Mouse (Mus musculus) skeletal muscle tissue, postnatal 0 days (tissue): ENCODE measurements around the gene Defb19. TPM values are rescaled to one million over a fixed set of nuclear protein-coding genes. Genes with fewer than 3 reads are reported as not detected.

Experiments used
- polyA plus RNA-seq: library from polyadenylated mRNA; unstranded; fragments of >200 nt; fragmentation: Nextera tagmentation; extraction: Ambion mirVana; gene quantifications from 2 replicates; pipeline ENCODE4 v1.2.1, GENCODE M21; 2015

Gene Defb19
- polyA plus RNA-seq: not detected in 2 replicates

GRCm38 (mm10) chr2:152580107-152580506, at the start of gene Defb19:
TSS of gene Defb19 (minus strand) at chr2:152580312.

GRCm38 (mm10) chr2:152626774-152627591, 46.9 kb upstream of the Defb19 start, which contains the start of gene Rem1:
TSS of gene Rem1 (plus strand) at chr2:152626951.

GRCm38 (mm10) chr2:152622953-152623352, 42.8 kb upstream of the Defb19 start, which contains the start of gene Defb25:
TSS of gene Defb25 (minus strand) at chr2:152623053.

GRCm38 (mm10) chr2:152604057-152604456, 23.9 kb upstream of the Defb19 start, which contains the start of gene Defb36:
TSS of gene Defb36 (plus strand) at chr2:152604327.

GRCm38 (mm10) chr2:152599299-152599698, 19.2 kb upstream of the Defb19 start, which contains the start of gene Defb45:
TSS of gene Defb45 (minus strand) at chr2:152599399.

GRCm38 (mm10) chr2:152572114-152572794, 7.9 kb downstream of the Defb19 start, which contains the start of gene Defb21:
TSS of gene Defb21 (plus strand) at chr2:152572744.

GRCm38 (mm10) chr2:152569038-152569437, 11.1 kb downstream of the Defb19 start, which contains the start of gene Gm17416:
TSS of gene Gm17416 (plus strand) at chr2:152569338.

GRCm38 (mm10) chr2:152539944-152540710, 40.0 kb downstream of the Defb19 start, which contains the start of gene Defb29:
TSS of gene Defb29 (minus strand) at chr2:152540098.

Other genes starting within 250 kb of the Defb19 start
- 40.7 and 46.3 TPM in 2 replicates for gene Rbck1, start 247.7 kb downstream of the Defb19 start, polyA plus RNA-seq
- gene Trib3, start 236.3 kb downstream of the Defb19 start, polyA plus RNA-seq: 0.74 and 2.0 TPM in 2 replicates
- 0.13 TPM in 1 of 2 replicates, not detected in the other for gene Nrsn2, start 203.7 kb downstream of the Defb19 start, polyA plus RNA-seq
- 2.7 and 2.8 TPM in 2 replicates for gene Sox12, start 182.2 kb downstream of the Defb19 start, polyA plus RNA-seq
- gene Zcchc3, start 165.3 kb downstream of the Defb19 start, polyA plus RNA-seq: 15.2 and 16.1 TPM in 2 replicates
- 0.12 and 0.28 TPM in 2 replicates for gene 6820408C15Rik, start 164.7 kb downstream of the Defb19 start, polyA plus RNA-seq
- gene Defb23, start 115.7 kb downstream of the Defb19 start, polyA plus RNA-seq: not detected in 2 replicates
- not detected in 2 replicates for gene Defb20, start 103.2 kb downstream of the Defb19 start, polyA plus RNA-seq
- not detected in 2 replicates for gene Defb22, start 90.2 kb downstream of the Defb19 start, polyA plus RNA-seq
- not detected in 2 replicates for gene Defb26, start 68.6 kb downstream of the Defb19 start, polyA plus RNA-seq
- not detected in 2 replicates for gene Defb28, start 62.1 kb downstream of the Defb19 start, polyA plus RNA-seq
- gene Defb29, start 40.2 kb downstream of the Defb19 start, polyA plus RNA-seq: not detected in 2 replicates
- not detected in 2 replicates for gene Gm17416, start 11.0 kb downstream of the Defb19 start, polyA plus RNA-seq
- gene Defb21, start 7.6 kb downstream of the Defb19 start, polyA plus RNA-seq: not detected in 2 replicates
- gene Defb45, start 19.1 kb upstream of the Defb19 start, polyA plus RNA-seq: not detected in 2 replicates
- not detected in 2 replicates for gene Defb36, start 24.0 kb upstream of the Defb19 start, polyA plus RNA-seq
- 2.4 and 2.9 TPM in 2 replicates for gene Defb25, start 42.7 kb upstream of the Defb19 start, polyA plus RNA-seq
- gene Rem1, start 46.6 kb upstream of the Defb19 start, polyA plus RNA-seq: 9.6 and 9.7 TPM in 2 replicates
- gene H13, start 89.1 kb upstream of the Defb19 start, polyA plus RNA-seq: 74.3 and 87.0 TPM in 2 replicates
- gene Mcts2, start 106.7 kb upstream of the Defb19 start, polyA plus RNA-seq: 16.1 and 19.8 TPM in 2 replicates
- gene Id1, start 155.9 kb upstream of the Defb19 start, polyA plus RNA-seq: 32.7 and 47.4 TPM in 2 replicates
- gene Cox4i2, start 173.9 kb upstream of the Defb19 start, polyA plus RNA-seq: 7.7 and 7.9 TPM in 2 replicates